Mouse (Mus musculus): ENCODE measurements at regions not wholly inside any gene's neighbourhood (a gene's known extent, or its start where the extent isn't known, plus 50 kb on each side); places are given as distances from the start of the nearest gene placed in this dataset.

DNA sequence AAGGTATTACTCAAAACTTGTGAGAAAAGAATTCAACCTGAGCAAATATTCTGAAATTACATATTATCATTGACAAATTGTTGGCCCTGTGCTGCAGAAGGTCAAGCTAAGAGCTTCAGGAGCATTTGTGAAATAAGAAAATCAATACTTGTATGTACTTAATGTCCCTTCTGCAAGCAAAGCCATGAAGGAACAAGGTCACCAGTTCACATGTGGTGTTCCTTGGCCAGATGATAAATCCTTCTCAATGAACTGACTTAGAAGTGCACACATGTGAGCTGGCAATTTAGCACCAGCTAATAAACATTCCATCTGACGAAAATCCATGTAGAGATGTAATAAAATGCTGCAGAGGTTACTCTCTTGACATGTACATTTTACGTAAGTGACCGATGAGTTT, 632.7 kb downstream of the Sorcs1 start:
- no peak for TF ChIP-seq CTCF (IDR thresholded peaks at IDR 0.05; ENCODE audit: borderline replicate concordance, extremely low read depth, insufficient read depth, insufficient read length)
- no peak for TF ChIP-seq POLR2A (IDR thresholded peaks at IDR 0.05; ENCODE audit: borderline replicate concordance, extremely low read depth, insufficient read depth, insufficient read length, poor library complexity, severe bottlenecking)

Measured in brain, embryonic 14.5 days (tissue).